Mouse (Mus musculus): ENCODE measurements around the gene Mslnl. TPM values are rescaled to one million over a fixed set of nuclear protein-coding genes. Genes with fewer than 3 reads are reported as not detected.

The Mslnl gene
- total RNA-seq (2021), result not detected

GRCm38 (mm10) chr17:25735745-25736144, at the start of gene Mslnl:
Gene Mslnl (plus strand): TSS chr17:25736042.
- no peak for DNase-seq (ENCODE audit: low spot score)
- intact Hi-C loops (cut with DNase I), result no loop called here

- DNase-seq (ENCODE audit: low spot score), result no peak
- intact Hi-C loops (cut with DNase I), result no loop called here
Observed at GRCm38 (mm10) chr17:25686323-25686722, 49.5 kb upstream of the Mslnl start.

GRCm38 (mm10) chr17:25688922-25689321, 46.9 kb upstream of the Mslnl start:
- no peak for DNase-seq (ENCODE audit: low spot score)
- intact Hi-C loops (cut with DNase I), result no loop called here

GRCm38 (mm10) chr17:25696263-25696662, 39.6 kb upstream of the Mslnl start:
- no peak for DNase-seq (ENCODE audit: low spot score)
- intact Hi-C loops (cut with DNase I), result loop anchor here (5.0 kb wide), 1 partner anchor 299 kb away; no protein-coding TSS in a partner anchor

- intact Hi-C loops (cut with DNase I), result loop anchor here (1.0 to 5.0 kb wide), 4 partner anchors 132 to 301 kb away; no protein-coding TSS in a partner anchor
- DNase-seq (ENCODE audit: low spot score), result no peak
Observed at GRCm38 (mm10) chr17:25698446-25698845, 37.4 kb upstream of the Mslnl start.

- intact Hi-C loops (cut with DNase I), result no loop called here
Observed at GRCm38 (mm10) chr17:25700863-25701496, 34.9 kb upstream of the Mslnl start.

GRCm38 (mm10) chr17:25709994-25710393, 25.8 kb upstream of the Mslnl start:
- intact Hi-C loops (cut with DNase I), result no loop called here
- no peak for DNase-seq (ENCODE audit: low spot score)

More at GRCm38 (mm10) chr17:25700863-25701496, 34.9 kb upstream of the Mslnl start:
- DNase-seq (ENCODE audit: low spot score), result no peak

GRCm38 (mm10) chr17:25711136-25711535, 24.7 kb upstream of the Mslnl start:
- intact Hi-C loops (cut with DNase I), result no loop called here

GRCm38 (mm10) chr17:25715627-25716026, 20.2 kb upstream of the Mslnl start:
- intact Hi-C loops (cut with DNase I), result no loop called here
- no peak for DNase-seq (ENCODE audit: low spot score)

More at GRCm38 (mm10) chr17:25711136-25711535, 24.7 kb upstream of the Mslnl start:
- DNase-seq (ENCODE audit: low spot score), result no peak

- intact Hi-C loops (cut with DNase I), result no loop called here
- DNase-seq (ENCODE audit: low spot score), result no peak
Observed at GRCm38 (mm10) chr17:25716130-25716529, 19.7 kb upstream of the Mslnl start.

GRCm38 (mm10) chr17:25716711-25717637, 18.9 kb upstream of the Mslnl start, which contains the start of gene Gng13:
Gene Gng13 (plus strand): TSS chr17:25717171.
- no peak for DNase-seq (ENCODE audit: low spot score)
- intact Hi-C loops (cut with DNase I), result no loop called here

GRCm38 (mm10) chr17:25717691-25718090, 18.2 kb upstream of the Mslnl start:
- intact Hi-C loops (cut with DNase I), result no loop called here
- DNase-seq (ENCODE audit: low spot score), result no peak

- no peak for DNase-seq (ENCODE audit: low spot score)
- intact Hi-C loops (cut with DNase I), result no loop called here
Observed at GRCm38 (mm10) chr17:25721476-25721875, 14.4 kb upstream of the Mslnl start.

- intact Hi-C loops (cut with DNase I), result no loop called here
- DNase-seq (ENCODE audit: low spot score), result no peak
Observed at GRCm38 (mm10) chr17:25723470-25723869, 12.4 kb upstream of the Mslnl start.

GRCm38 (mm10) chr17:25723919-25724318, 11.9 kb upstream of the Mslnl start:
- intact Hi-C loops (cut with DNase I), result no loop called here
- no peak for DNase-seq (ENCODE audit: low spot score)

GRCm38 (mm10) chr17:25725264-25725663, 10.6 kb upstream of the Mslnl start:
- no peak for DNase-seq (ENCODE audit: low spot score)
- intact Hi-C loops (cut with DNase I), result no loop called here

- intact Hi-C loops (cut with DNase I), result no loop called here
- DNase-seq (ENCODE audit: low spot score), result peak; percentile 100
Observed at GRCm38 (mm10) chr17:25727265-25728008, 8.4 kb upstream of the Mslnl start, which contains the start of the genes Chtf18 and Rpusd1. Gene Chtf18 (minus strand): TSS chr17:25727419. Gene Rpusd1 (plus strand): TSS chr17:25727670.

GRCm38 (mm10) chr17:25728009-25728270, 7.9 kb upstream of the Mslnl start:
- intact Hi-C loops (cut with DNase I), result no loop called here

GRCm38 (mm10) chr17:25732082-25732481, 3.8 kb upstream of the Mslnl start:
- no peak for DNase-seq (ENCODE audit: low spot score)
- intact Hi-C loops (cut with DNase I), result loop anchor here (1.0 kb wide), 1 partner anchor 69 kb away; no protein-coding TSS in a partner anchor

More at GRCm38 (mm10) chr17:25728009-25728270, 7.9 kb upstream of the Mslnl start:
- DNase-seq (ENCODE audit: low spot score), result no peak

- intact Hi-C loops (cut with DNase I), result no loop called here
- DNase-seq (ENCODE audit: low spot score), result no peak
Observed at GRCm38 (mm10) chr17:25735246-25735645, 596 bp upstream of the Mslnl start.

Data from heart, postnatal 25 days (tissue).